Mouse (Mus musculus): Measurements from ENCODE around the gene Senp1.

- TF ChIP-seq POLR2A (IDR thresholded peaks at IDR 0.05; ENCODE audit: extremely low read depth, insufficient read depth, low read length) = no peak
- no peak for TF ChIP-seq CTCF (IDR thresholded peaks at IDR 0.05; ENCODE audit: low read depth, low read length)
Measured at GRCm38 (mm10) chr15:98036578-98036977, 57.0 kb downstream of the Senp1 start.

Data from liver, adult 2 months (tissue).